Mouse (Mus musculus): ENCODE results near the gene Gas7.

GRCm38 (mm10) chr11:67556360-67556759 is 101.1 kb downstream of the Gas7 start:
- TF ChIP-seq CTCF (IDR thresholded peaks at IDR 0.05; ENCODE audit: low read depth, low read length) (no peak), POLR2A (IDR thresholded peaks at IDR 0.05; ENCODE audit: extremely low read depth, insufficient read depth, low read length) (no peak)

Measured in liver, adult 2 months (tissue).